Mouse (Mus musculus) kidney, adult 18-20 months (tissue): ENCODE data around the gene Clip1.
A peak's percentile ranks its signal among the peaks of the same experiment; 100 is the strongest.

Experiments used
- DNase-seq: peaks from one replicate; pipeline ENCODE4 v3.0.0; 2021

Gene Clip1

DNA sequence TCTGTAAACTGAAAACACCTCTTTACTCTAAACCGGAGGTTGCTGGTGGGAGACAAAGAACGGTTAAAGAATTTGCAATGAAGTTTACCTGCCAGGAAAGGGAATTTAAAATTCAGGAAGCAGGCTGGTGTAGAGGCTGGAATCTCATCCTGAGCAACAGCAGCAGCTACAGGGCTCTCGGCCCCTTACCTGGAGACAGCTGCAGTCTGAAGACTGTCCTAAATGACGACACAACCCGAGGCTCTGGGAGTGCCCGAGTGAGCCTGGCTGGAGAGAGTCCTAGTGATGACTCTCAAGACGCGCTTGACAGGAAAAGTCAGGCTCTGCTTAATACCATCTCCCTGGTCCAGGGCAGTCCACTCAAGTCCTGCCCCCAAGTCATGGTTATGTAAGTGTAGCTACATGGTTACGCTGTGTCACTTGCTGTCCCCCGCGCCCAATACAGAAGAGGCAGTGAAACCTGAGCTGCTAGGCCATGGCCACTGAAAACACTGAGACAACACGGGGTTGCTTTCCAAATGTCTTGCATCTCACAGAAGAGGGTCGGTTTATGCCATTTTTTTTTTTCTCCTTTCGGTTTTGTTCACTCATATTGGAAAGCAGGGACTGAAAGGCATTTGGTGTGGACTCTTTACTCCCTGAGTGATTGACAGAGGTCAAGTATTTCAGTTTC, 13.5 kb downstream of the Clip1 start:
- DNase-seq, result peak; percentile 42

DNA sequence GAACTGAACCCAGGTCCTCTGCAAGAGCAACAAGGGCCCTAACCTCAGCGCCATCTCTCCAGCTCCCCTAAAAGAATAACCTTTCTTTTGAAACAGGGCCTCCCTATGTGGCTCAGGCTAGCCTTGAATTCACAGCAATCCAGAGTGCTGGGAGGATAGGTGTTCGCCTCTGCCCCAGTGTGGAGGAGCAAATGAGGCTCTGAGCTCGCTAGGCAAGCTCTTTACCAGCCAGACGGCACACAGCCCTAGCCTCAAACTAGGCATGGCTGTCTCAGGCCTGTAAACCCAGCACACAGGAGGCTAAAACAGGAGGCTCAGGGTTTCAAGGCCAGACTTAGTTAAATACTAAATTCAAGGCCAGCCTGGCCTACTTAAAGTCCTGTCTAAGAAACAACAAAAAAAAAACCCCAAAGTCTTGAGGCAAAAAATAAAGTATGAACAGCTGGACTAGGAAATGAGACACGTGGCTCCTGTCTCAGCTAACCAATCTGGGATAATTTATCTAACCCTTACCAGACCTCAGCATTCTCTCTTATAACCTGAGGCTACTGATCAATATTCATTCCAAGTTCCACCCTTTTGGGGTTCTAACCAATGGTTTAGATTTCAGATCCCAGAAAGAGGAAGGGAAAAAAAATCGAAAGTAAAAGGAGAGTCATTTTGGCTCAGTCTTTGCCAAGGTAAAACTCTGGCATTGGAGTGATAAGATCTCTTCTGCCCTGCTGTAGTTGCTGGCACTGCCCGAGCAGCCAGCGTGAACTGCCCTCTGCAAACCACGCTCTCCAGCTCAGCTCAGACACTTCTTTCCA, 14.2 kb downstream of the Clip1 start:
- no peak for DNase-seq

DNA sequence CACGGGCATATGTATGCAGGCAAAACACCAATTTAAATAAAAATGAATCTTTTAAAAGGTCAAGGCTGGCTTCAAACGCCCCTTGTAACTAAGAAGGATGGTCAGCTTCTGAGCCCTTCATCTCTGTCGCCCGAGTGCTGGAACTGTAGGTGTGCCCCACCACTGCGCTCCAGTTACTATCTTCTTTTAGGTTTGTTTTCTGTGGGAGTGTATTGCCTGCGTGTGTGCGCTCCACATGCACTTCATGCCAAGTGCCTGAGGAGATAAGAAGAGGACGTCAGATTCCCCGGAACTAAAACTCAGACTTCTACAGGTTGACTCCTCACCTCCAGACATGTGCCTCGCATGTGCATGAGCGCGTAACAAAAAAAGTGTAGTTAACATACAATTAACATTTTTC, 16.5 kb downstream of the Clip1 start:
- DNase-seq, result no peak

DNA sequence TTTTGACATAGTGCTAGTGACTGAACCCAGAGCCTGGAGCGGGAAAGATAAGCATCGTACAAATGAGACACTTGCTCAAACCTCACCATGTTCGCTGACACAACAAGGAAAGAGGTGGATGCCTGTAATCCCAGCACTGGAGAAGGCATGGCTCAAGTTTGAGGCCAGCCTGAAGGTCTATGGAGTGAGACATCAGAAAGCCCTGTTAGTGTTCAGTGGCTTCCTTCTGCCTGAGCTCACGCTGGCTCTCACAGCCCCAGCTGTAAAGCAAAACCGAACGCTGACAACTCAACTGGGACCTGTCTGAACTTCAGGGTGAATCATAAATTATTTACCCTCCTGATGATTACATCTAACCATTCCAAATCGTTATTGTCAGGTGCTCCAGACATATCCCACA, 18.5 kb downstream of the Clip1 start:
- no peak for DNase-seq

DNA sequence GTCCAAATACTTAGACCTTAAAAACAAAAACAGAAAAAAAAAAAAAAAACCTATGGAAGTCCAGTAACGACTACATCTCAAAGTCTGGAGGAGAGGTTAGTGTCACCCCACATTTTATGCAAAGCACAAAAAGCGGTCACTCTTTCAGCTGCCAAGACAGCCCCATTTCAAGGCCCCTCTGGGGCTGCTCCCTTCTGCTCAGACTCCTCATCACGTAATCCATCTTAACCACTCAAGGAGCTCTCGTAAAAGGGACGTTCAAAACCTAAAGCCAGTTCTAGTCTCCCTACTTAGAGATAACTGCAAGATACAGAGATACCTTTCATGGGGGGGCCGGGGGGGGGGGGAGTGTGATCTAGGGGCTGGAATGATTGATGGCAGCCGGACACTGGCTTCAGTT, 20.1 kb downstream of the Clip1 start:
- no peak for DNase-seq

DNA sequence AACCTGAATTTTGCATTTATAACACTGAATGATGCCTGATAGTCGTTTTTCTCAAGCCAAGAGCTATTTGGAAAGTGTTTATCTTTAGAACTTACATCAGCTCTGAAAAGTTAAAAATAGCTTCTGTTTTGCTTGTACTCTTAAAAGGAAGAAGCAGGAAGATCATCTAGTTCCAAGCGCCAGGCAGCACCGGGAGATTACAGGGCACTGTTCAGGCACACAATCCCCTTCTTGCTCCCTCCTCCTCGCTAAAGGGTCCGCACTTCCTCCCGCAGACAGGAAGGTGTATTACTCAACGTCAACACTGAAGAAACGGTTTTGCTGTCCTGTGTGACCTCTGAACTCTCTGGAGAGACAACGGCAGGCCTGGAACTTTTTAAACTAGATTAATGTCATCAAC, 22.4 kb downstream of the Clip1 start:
- DNase-seq, result peak; percentile 43

DNA sequence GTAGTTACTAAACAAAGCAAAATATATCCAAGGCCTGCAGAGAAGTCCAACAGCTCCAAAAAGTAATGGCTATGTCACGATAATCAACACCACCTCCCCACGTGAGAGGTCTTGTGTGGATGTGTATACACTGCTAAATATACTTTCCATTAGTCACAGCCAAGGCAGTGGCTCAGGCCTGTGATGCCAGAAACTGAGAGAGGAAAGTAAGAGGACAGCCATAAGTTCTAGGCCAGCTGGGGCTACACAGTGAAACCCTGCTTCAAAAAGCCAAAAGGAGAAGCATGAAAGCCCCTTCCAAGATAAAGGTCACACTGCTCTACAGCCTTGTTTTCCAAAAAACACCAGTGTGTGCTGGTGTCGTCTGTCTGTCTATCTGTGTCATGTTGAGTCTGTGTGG, 22.8 kb downstream of the Clip1 start:
- DNase-seq, result no peak

DNA sequence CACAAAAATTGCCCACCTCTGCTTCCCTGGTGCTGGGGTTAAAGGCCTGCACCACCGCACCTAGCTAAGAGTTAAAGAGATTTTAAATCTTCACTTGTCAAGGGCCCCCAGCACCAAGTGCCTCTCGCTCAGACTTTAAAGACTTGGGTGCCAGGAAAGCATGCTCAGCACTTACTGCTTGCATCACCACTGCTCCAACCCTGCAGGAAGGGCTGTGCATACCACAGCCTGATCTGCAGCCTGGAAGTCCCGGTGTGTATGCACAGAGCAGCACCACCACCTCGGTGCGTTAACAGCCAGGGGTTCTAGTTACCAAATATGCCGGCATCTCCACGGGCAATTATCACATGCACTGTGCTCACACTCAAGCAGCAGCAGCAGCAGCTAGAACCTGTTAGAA, 26.8 kb downstream of the Clip1 start:
- DNase-seq, result no peak

DNA sequence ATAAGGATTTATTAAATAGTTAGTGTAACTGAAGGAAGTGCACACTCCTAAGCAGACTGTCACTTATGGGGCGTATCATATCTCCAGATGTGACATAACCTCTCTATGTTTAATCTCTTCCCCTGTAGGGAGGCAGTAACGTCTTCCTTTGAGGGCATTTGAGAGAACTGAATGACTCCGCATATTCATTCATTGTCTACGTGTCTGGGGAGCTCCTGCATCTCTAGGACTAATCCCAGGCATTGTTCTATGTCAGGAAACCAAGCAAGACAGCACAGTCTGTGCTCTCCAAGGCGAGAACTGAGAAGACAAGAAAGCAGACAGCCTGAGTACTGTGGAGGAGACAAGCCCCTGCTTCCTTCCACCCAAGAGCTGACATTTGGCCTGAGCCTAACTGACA, 29.5 kb downstream of the Clip1 start:
- DNase-seq, result no peak

DNA sequence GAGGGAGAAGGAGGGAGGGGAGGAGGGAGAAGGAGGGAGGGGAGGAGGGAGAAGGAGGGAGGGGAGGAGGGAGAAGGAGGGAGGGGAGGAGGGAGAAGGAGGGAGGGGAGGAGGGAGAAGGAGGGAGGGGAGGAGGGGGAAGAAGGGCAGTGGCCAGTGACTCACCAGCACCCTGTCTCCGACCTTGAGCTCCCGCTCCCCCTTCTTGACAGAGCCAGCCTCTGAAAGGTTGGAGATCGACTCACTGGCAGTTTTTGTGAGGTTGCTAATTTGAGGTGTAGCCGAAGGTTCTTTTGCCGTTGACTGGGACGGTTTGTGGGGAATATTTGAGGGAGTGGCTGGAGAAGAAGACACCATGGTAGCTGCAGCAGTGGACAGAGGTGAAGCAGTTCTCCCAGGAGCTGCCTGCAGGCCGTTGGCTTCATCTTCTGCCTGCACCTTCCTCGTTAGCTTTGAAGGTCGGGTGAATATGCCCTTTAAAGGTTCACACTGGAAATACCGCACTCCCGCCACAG, 31.1 kb downstream of the Clip1 start:
- DNase-seq, result no peak

DNA sequence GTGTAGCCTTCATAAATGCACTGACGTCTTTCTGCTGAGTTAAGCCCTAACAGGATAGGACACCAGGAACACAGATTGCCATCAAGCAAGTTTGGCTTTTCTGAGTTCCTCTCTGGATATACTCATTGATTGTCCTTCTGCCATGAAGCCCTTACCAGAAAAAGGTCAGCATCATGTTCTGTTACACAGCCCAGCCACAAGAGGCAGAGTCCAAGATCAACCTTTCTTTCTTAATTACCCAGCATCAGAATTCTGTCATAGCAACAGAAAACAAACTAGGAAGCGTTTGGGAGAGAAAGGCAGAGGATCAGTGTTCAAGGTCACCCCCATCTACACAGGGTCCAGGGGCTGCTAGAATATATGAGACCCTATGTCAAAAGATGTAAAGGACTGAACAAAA, 33.6 kb downstream of the Clip1 start:
- DNase-seq, result no peak

DNA sequence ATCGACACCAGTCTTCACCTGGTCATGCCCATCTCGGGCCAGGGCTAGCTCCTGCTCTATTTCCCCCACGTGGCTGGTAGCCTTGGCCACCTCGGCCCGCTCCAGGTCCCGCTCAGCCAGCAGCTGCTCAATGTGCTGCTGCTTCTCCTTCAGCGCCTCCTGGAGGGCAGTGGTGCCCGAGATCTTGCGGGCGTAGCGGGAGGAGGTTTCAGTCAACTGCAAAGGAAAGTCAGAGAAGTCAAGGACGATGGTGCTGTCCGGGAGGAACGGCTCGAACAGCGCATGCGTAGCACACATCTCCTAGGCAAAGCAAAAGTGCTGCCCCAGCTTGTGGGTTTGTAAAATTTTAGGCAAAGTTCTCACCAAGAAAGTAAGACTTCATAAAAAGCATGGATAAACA, 42.0 kb downstream of the Clip1 start:
- no peak for DNase-seq

DNA sequence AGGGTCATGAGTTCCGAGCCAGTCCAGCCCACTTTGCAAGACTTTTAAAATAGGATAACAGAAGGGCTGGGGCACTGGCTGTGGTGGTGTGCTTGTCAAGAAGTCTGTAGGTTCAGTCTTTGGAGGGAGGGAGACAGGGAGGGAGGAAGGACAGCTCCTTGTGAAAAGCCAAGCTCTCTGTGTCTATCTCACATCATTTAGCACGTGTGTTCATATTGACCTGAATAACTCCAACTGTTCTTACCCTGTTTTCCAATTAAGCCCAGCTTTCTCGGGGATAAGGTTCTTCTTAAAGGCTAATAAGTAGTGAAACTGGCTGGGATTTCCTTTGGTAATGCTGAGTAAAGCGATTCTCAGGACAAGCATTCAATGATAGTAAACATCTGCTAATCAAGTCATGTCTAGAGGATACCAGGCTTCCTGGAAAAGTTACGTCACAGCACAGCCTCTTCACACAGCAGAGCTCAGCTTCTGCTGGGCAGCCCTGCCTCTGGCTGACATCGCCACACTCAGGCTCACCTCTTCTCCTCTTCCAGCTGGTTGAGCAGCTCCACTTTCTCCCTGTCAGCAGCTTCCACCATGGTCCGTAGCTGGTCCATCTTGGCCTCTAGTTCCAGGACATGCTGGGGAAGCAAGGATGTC, 43.0 kb downstream of the Clip1 start:
- DNase-seq, result no peak

DNA sequence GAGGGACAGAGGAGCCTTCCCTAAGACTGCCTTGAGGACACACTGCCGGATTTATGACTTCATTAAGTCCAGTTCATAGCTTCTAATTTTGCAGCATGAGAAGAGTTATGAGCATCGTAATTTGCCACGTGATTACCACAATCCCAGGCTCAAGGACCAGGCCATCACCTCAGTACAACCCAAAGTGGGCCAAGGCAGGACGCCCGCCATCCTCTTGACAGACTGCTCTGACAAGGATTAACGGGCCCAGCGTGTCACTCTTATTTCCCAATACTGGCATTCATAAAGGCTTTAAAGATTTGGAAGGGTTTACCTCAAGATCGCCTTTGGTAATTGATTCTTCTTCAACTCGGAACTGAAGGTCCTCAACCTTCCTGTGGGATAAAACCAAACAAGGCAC, 44.2 kb downstream of the Clip1 start:
- no peak for DNase-seq

DNA sequence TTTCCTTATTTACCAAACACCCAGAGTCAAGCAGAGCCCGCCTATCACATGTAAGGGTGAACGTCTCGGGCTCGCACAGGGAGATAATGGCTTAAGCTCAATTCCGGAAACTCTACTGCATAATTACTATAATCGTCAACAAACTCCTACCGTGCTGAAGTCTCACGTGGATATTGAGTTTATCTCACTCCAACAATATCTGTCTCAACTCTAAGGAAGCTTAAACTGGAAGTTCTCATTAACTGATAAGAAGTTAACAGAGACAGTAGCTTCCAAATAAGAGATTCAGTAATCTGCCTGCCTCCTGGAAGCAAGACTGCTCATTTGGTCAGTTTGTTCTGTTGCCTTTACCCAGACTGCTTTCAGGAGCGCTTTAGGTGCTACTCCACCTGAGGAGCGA, 53.2 kb downstream of the Clip1 start:
- no peak for DNase-seq

DNA sequence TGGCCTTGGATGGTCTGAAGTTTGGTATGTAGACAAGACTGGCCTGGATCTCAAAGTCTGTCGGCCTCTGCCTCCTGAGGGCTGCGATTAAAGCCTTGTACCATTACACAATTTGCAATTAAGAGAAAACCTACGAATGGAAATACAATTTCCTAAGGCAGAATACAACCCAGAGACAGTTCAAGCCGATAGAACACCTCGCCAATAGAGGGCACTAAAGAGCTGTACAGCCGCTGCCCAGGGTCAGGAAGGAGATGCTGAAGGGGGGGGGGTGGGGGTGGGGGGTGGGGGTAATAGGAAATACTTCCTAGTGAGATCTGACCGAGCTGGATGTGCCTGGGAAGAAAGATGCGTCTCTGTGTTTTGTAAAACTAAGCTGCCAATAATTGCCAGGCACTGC, 57.8 kb downstream of the Clip1 start:
- peak; percentile 69 for DNase-seq

DNA sequence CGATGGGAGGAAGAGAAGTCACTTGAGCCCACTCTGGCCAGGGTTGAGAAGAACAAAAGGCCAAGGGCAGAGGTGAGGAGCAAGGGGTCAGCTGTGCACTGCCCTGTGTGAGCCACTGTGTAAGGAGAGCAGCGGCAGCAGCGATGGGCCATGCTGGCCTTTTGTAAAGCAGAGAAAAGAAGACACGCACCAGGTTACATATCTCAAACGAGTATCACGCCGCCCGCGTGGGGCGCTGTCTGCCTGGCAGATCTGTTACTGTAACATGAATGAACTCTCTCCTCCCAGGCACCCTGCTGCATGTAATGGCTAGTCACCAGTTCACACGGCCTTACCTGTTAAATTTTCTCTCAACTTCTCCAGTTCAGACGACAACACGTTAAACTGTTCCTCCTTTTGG, 62.0 kb downstream of the Clip1 start:
- no peak for DNase-seq

DNA sequence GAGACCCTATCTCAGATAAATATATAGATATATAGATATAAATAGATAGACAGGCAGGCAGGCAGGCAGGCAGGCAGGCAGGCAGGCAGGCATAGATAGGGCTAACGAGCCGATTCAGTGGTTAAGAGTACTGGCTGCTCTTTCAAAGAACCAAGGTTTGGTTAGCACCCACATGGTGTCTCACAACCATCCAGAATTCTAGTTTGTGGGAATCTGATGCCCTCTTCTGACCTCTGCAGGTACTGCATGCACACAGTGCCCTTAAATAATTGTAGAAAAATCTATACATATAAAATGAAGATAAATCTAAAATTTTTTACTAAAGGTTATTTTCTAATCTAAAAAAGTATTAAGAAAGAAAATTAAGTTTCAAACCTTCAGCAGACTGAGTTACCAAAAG, 65.9 kb downstream of the Clip1 start:
- DNase-seq, result peak; percentile 40

DNA sequence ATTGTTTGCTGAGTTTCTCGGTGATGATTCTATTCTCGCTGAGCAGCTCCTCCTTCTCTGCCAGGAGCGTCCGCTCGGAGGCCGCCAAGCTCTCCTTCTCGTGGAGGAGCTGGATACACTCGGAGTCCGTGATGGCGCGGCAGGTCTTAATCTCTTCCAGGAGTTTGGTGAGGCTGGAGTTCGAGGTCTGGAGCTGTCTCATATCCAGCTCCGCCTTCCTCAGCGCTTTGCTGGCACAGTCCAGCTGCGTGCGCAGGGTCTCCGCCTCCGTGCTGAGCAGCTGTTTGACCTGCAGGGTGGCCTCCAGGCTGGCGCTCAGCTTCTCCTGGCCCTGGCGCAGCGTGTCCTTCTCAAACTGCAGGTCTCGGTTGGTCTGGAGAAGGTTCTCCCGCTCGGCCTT, 70.2 kb downstream of the Clip1 start:
- DNase-seq, result no peak

DNA sequence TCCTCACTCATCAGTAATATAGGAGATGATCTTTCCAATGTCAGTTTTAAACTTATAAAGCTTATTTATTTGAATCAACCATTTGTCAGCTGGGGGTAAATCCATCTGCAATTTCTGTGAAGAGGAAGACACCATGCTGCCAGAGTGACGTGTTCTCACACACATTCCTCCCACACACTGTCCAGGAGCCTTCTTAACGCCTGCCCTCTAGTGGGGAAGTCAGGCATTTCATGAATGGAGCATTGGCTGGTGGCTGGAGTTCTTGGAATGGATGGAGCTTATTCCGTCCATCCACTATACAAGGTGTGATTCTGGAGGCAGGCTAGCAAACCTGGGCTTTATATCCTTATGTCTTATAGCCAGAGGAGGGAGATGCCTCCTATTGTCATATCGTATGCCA, 74.6 kb downstream of the Clip1 start:
- DNase-seq, result peak; percentile 80

DNA sequence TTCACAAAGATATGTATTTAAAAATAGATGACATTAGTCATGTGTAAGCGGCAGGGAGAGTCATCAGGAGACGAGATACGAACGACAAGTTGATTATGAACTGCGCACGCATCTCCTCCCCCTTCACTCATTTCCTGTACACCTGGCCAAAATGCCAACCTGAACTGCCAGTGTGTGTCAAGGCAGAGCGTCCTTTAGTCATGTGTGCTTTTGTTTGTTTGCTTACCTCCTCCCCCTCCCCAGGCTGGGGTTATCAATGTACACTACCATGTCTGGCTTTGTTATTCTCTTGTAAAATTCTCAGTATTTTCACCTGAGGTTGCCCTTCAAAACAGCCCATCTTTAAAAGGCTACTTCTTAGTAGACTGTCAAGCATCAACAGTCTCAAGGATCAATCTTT, 75.0 kb downstream of the Clip1 start:
- no peak for DNase-seq

DNA sequence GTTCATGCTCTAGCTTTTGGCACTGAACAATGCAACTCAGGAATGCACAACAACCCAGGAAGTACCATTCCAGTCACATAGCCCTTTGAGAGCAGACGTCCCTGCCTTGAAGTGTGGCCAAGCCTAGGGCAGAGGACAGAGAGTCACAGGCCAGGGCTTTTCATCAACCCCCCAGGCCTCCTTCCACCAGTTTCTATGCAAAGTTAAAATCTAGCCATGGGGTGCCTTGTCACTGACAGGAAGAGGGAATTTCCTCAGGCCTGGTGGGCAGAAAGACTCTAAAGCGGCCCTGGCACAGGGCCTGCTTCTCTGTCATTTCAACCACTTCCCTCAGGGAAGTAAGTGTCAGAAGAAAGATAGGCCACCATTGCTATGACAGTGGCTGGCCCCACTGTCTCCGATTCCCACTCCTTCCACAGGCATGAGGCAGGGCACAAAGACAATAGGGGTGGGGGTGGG, 77.2 kb downstream of the Clip1 start:
- DNase-seq, result peak; percentile 38

DNA sequence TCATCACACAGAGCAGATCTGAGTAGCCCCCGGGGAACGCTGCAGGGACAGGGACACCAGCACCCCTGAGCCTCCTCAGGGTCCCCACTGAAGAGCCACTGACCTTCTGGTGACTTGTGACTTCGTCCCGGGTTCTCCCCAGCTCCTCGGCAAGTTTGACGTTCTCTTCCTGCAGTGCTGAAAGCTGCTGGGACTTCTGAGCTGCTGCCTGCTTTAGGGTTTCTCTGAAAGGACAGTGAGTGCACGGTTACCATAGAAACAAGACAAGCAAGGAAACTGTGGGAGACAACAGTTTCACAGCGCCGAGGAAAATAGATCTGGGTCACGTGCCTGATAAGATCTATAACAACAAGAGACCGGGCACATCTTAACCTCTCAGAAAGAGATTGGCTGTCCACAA, 80.9 kb downstream of the Clip1 start:
- peak; percentile 24 for DNase-seq

DNA sequence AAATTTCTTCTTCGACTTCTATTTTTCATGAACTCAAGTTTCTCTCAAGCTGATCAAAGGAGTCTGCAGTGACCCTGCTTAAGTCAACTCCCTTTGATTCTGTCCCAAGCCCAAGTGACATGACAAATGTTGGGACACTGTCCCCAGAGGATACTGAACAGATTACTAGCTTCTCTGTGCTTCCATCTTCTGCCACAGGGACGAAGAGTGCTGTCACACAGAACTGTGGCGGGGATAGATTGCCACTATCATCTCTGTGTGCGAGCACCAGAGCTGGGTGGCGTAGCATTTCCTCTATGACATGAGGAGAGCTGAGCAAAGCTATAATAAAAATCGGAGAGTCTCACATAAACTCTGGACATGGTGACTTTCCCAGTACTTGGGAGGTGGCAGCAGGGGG, 82.2 kb downstream of the Clip1 start:
- DNase-seq, result no peak
